Mouse (Mus musculus): ENCODE measurements around the gene Ppp2r3a. TPM values are rescaled to one million over a fixed set of nuclear protein-coding genes. Genes with fewer than 3 reads are reported as not detected.

Gene Ppp2r3a
- polyA plus RNA-seq, 1 experiment from 2014 or later: 15.7 TPM

DNA sequence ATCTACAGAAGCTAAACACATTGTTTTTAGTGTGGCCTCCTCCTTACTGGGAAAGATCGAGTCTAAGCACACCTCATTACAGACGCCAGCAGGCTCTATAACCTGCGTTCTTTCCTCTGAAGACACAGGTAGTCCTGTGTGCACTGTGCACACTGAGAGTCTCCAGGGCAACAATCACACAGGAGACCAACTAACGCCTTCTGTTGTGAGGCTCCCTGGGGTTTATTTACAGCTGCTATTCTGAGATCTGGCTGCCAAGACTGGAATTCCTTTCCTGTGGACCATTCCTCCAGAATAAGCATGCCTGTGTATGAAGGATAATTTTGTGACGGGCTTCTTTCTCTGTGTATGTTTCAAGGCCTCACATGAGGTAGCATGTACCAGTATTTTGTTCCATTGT is 51.0 kb downstream of the Ppp2r3a start:
- H3K27ac ChIP-seq (ENCODE audit: low read length): no peak overlapping the region
- H3K4me2 ChIP-seq (ENCODE audit: low read depth, low read length): no peak overlapping the region
- peaks cover 14% of the 10 kb centered on the region for H3K4me1 ChIP-seq (ENCODE audit: control insufficient read depth, insufficient read depth, low read length)
- H3K9me3 ChIP-seq (replicated peaks; ENCODE audit: control insufficient read depth, low read length): no peaks in the 10 kb centered on the region
- H3K9ac ChIP-seq (ENCODE audit: low read length): no peak overlapping the region
- ATAC-seq (ENCODE audit: insufficient read depth, low FRiP score): no peak
- H3K4me3 ChIP-seq (replicated peaks; ENCODE audit: low read length): no peak overlapping the region
- 43% methylated on average over 5 of the region's 5 CpGs for WGBS
- H3K27me3 ChIP-seq (ENCODE audit: control insufficient read depth, insufficient read depth, low read length): no peaks in the 10 kb centered on the region
- no peaks in the 10 kb centered on the region for H3K36me3 ChIP-seq (ENCODE audit: control insufficient read depth, insufficient read depth, low read length)

DNA sequence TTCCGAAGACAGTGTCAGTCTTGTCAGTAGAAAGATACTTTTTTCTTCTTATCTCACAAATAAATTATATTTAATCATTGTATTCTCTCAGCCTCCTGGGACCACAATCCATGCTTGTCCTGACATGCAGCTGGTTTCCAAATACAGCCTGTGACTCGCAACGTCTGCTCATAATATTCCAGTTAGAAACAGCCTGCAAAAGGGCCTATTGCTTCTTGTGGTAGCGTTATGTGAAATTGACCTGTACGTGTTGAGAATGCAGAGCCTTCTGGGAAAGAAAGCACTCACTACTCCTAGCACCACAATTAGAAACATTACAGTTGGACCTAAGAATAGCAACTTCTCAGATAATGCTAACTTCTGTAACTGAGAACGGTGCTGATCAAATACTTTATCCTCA is 52.8 kb downstream of the Ppp2r3a start:
- H3K4me2 ChIP-seq (ENCODE audit: low read depth, low read length): no peak overlapping the region
- no peaks in the 10 kb centered on the region for H3K36me3 ChIP-seq (ENCODE audit: control insufficient read depth, insufficient read depth, low read length)
- no peak for ATAC-seq (ENCODE audit: insufficient read depth, low FRiP score)
- peak overlapping the region; percentile 8; the same call in 1 of the 2 replicates for H3K27ac ChIP-seq (ENCODE audit: low read length)
- peaks cover 14% of the 10 kb centered on the region for H3K4me1 ChIP-seq (ENCODE audit: control insufficient read depth, insufficient read depth, low read length)
- peak overlapping the region; percentile 48; the same call in 1 of the 2 replicates for H3K9ac ChIP-seq (ENCODE audit: low read length)
- no peaks in the 10 kb centered on the region for H3K9me3 ChIP-seq (replicated peaks; ENCODE audit: control insufficient read depth, low read length)
- H3K27me3 ChIP-seq (ENCODE audit: control insufficient read depth, insufficient read depth, low read length): no peaks in the 10 kb centered on the region
- H3K4me3 ChIP-seq (replicated peaks; ENCODE audit: low read length): no peak overlapping the region
- 46% methylated on average over 6 of the region's 6 CpGs for WGBS

DNA sequence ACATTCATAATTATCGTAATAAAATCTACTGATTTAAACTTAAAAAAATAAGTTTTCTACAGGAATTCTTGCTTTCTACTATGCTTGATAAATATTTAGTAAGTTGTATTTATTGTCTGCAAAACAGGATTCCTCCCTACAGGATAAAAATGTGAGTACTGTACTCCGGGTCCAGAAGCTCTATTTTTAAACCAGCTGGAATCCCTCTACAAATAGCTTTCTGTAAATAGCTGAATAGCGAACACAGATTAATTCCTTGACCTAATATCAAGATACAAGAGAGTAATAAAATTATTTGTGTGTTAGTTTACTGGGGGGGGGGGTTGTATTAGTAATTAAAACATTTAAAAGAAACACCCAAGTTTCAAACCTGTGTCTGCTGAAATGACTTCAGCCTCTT is 53.3 kb downstream of the Ppp2r3a start:
- H3K4me1 ChIP-seq (ENCODE audit: control insufficient read depth, insufficient read depth, low read length): peaks cover 14% of the 10 kb centered on the region
- H3K4me2 ChIP-seq (ENCODE audit: low read depth, low read length): no peak overlapping the region
- no peak overlapping the region for H3K27ac ChIP-seq (ENCODE audit: low read length)
- no peak for ATAC-seq (ENCODE audit: insufficient read depth, low FRiP score)
- WGBS: 51% methylated on average over 3 of the region's 3 CpGs
- H3K4me3 ChIP-seq (replicated peaks; ENCODE audit: low read length): no peak overlapping the region
- H3K27me3 ChIP-seq (ENCODE audit: control insufficient read depth, insufficient read depth, low read length): no peaks in the 10 kb centered on the region
- H3K36me3 ChIP-seq (ENCODE audit: control insufficient read depth, insufficient read depth, low read length): no peaks in the 10 kb centered on the region
- no peak overlapping the region for H3K9ac ChIP-seq (ENCODE audit: low read length)
- H3K9me3 ChIP-seq (replicated peaks; ENCODE audit: control insufficient read depth, low read length): no peaks in the 10 kb centered on the region

DNA sequence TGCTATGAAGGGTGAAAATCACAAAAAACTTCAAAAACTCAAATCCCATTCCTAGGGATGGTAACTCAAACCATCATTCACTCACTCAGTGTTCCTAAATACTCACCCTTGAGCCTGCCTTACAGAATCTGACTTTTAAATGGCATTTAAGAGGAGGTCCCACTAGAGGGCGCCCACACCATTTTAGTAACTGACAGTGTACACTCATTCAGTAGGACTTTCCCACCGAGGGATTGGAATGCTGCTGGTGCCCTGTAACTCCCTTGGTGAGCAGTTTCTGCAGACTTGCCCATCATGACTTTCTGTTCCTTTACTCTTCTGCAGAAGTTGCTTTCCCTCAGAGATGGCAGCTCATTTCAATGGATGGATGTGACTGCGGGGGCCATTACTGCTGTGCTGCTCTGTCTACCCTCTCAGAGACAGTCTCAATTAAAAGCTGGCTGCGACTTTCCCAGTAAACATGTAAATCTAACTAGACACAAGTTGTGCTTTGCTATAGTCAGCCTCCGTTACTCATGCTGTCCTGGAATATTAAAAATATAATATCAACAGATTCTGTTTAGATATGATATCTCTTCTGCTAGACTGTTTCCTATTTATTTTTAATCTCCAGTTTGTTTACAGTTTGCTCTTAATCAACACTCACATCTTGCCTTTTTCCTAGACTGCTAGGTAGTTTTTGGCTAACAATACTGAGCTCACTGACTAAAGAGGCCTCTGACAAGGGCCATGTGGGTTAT is 69.5 kb downstream of the Ppp2r3a start:
- Histone ChIP-seq H3K4me2 (ENCODE audit: low read depth, low read length) (no peak overlapping the region), H3K9me3 (replicated peaks; ENCODE audit: control insufficient read depth, low read length) (no peaks in the 10 kb centered on the region), H3K4me1 (ENCODE audit: control insufficient read depth, insufficient read depth, low read length) (no peaks in the 10 kb centered on the region), H3K9ac (ENCODE audit: low read length) (no peak overlapping the region), H3K36me3 (ENCODE audit: control insufficient read depth, insufficient read depth, low read length) (0 out of 2 replicates have a peak, but pooled peaks cover 8% of the 10 kb centered on the region), H3K27me3 (ENCODE audit: control insufficient read depth, insufficient read depth, low read length) (no peaks in the 10 kb centered on the region), H3K4me3 (replicated peaks; ENCODE audit: low read length) (no peak overlapping the region), H3K27ac (ENCODE audit: low read length) (0 out of 2 replicates have a peak overlapping the region, but pooled peaks have one; percentile 7)
- WGBS: 30% methylated on average over 5 of the region's 5 CpGs
- peak; percentile 80 for ATAC-seq (ENCODE audit: insufficient read depth, low FRiP score)

DNA sequence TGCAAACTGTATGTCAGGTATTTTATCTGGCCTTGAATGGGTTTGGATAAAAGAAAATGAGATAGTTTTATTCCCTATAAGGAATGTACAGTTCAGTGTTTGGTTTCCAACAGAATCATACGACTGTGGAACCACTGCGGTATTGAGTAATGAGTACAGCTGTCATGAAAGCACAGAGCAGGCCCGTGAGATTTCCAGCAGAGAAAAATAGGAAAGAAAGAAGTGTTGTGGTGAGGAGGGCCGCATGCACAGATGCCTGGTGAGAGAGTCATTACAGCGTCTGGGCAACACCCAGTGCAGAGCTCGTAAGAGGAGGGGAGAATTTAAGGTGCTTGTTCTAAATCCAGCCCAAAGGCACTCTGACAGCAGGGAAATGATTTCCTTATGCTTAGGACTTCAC is 70.3 kb downstream of the Ppp2r3a start:
- ATAC-seq (ENCODE audit: insufficient read depth, low FRiP score): no peak
- Histone ChIP-seq H3K4me1 (ENCODE audit: control insufficient read depth, insufficient read depth, low read length) (no peaks in the 10 kb centered on the region), H3K27me3 (ENCODE audit: control insufficient read depth, insufficient read depth, low read length) (no peaks in the 10 kb centered on the region), H3K36me3 (ENCODE audit: control insufficient read depth, insufficient read depth, low read length) (0 out of 2 replicates have a peak, but pooled peaks cover 8% of the 10 kb centered on the region), H3K4me3 (replicated peaks; ENCODE audit: low read length) (no peak overlapping the region), H3K27ac (ENCODE audit: low read length) (no peak overlapping the region), H3K4me2 (ENCODE audit: low read depth, low read length) (no peak overlapping the region), H3K9ac (ENCODE audit: low read length) (no peak overlapping the region), H3K9me3 (replicated peaks; ENCODE audit: control insufficient read depth, low read length) (no peaks in the 10 kb centered on the region)
- WGBS: 70% methylated on average over 6 of the region's 6 CpGs

DNA sequence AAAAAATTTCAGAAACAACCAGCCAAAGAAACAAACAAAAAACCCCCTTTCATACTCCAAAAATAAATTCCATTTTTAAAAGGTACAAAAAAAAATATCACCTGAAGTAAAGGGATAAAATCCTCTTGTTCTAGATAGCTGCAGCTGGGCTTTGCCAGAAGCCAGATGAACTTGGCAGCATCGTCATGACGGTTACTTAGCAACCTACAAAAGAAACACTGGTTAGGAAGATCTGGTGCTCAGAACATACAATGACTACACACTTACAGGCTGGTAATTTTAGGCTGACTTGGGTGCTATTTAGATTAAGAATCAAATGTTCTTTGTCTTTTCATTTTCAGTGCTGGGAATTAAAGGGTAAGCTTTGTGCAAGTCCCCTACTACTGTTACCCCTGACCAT is 71.4 kb downstream of the Ppp2r3a start:
- WGBS: 64% methylated on average over 2 of the region's 2 CpGs
- H3K27me3 ChIP-seq (ENCODE audit: control insufficient read depth, insufficient read depth, low read length): no peaks in the 10 kb centered on the region
- no peak overlapping the region for H3K9ac ChIP-seq (ENCODE audit: low read length)
- H3K4me1 ChIP-seq (ENCODE audit: control insufficient read depth, insufficient read depth, low read length): no peaks in the 10 kb centered on the region
- no peaks in the 10 kb centered on the region for H3K9me3 ChIP-seq (replicated peaks; ENCODE audit: control insufficient read depth, low read length)
- H3K4me2 ChIP-seq (ENCODE audit: low read depth, low read length): no peak overlapping the region
- H3K36me3 ChIP-seq (ENCODE audit: control insufficient read depth, insufficient read depth, low read length): 0 out of 2 replicates have a peak, but pooled peaks cover 8% of the 10 kb centered on the region
- peak; percentile 29; the same call in 1 of the 2 replicates for ATAC-seq (ENCODE audit: insufficient read depth, low FRiP score)
- H3K4me3 ChIP-seq (replicated peaks; ENCODE audit: low read length): no peak overlapping the region
- H3K27ac ChIP-seq (ENCODE audit: low read length): no peak overlapping the region

DNA sequence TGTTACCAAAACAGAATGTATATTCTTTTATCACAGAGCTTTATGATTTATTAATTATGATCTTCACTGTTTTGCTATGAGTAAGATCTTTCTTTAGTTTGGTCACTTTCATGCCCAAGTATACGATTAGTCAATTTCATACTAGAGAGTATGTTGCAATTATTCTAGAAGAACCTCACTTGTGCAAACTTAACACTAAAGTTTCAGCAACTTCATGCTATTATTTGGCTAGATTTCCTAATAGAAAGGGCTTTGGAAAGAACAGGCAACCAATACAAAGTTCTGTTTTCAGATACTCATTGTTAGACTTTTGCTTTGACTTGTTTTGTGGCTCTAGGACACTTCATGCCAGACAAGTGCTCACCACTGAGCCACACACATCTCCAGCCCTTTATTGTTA is 91.0 kb downstream of the Ppp2r3a start:
- Histone ChIP-seq H3K4me2 (ENCODE audit: low read depth, low read length) (no peak overlapping the region), H3K27ac (ENCODE audit: low read length) (no peak overlapping the region), H3K4me1 (ENCODE audit: control insufficient read depth, insufficient read depth, low read length) (no peaks in the 10 kb centered on the region), H3K9ac (ENCODE audit: low read length) (no peak overlapping the region), H3K4me3 (replicated peaks; ENCODE audit: low read length) (no peak overlapping the region), H3K27me3 (ENCODE audit: control insufficient read depth, insufficient read depth, low read length) (no peaks in the 10 kb centered on the region), H3K9me3 (replicated peaks; ENCODE audit: control insufficient read depth, low read length) (no peaks in the 10 kb centered on the region), H3K36me3 (ENCODE audit: control insufficient read depth, insufficient read depth, low read length) (no peaks in the 10 kb centered on the region)
- ATAC-seq (ENCODE audit: insufficient read depth, low FRiP score): no peak
- 88% methylated on average over 1 of the region's 1 CpGs for WGBS

DNA sequence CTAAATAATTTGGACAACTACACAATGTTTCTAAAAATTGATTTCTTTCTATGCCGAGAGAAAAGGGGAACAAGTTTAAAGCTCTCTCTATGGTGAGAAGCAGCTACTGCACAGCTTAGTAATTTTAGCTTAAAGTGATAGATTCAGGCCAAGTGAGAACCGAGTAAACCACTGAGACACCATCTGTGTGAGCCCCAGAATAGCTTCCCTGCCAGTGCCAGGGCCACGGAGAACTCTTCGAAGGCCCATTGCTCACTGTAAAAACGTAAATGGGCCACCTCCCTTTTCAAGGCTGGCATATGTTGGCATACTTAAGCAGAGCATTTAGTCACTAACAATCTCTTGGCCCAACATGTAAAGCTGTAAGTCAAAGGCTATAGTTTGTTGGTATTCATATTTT is 91.5 kb downstream of the Ppp2r3a start:
- no peak overlapping the region for H3K27ac ChIP-seq (ENCODE audit: low read length)
- no peak for ATAC-seq (ENCODE audit: insufficient read depth, low FRiP score)
- H3K4me2 ChIP-seq (ENCODE audit: low read depth, low read length): no peak overlapping the region
- no peaks in the 10 kb centered on the region for H3K27me3 ChIP-seq (ENCODE audit: control insufficient read depth, insufficient read depth, low read length)
- H3K36me3 ChIP-seq (ENCODE audit: control insufficient read depth, insufficient read depth, low read length): no peaks in the 10 kb centered on the region
- 66% methylated on average over 5 of the region's 5 CpGs for WGBS
- H3K4me1 ChIP-seq (ENCODE audit: control insufficient read depth, insufficient read depth, low read length): no peaks in the 10 kb centered on the region
- no peak overlapping the region for H3K9ac ChIP-seq (ENCODE audit: low read length)
- no peaks in the 10 kb centered on the region for H3K9me3 ChIP-seq (replicated peaks; ENCODE audit: control insufficient read depth, low read length)
- H3K4me3 ChIP-seq (replicated peaks; ENCODE audit: low read length): no peak overlapping the region

DNA sequence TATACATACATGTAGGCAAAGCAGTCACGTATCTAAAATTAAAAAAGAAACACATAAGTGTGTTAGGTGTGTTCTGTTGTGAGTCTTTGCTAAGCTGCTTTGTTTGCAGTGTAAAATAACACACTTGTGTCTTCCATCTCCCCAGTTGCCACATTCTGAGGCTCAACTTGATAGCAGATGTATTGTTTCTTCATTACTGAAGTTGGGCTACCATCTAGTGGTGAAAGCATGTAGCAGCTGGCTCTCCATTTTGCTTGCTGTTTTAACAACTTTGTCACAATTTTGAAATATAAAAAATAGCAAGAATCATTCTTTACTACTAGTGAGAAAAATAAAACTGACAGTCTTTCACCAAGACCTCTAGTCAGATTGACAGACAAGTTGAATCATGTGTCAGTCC is 92.2 kb downstream of the Ppp2r3a start:
- 94% methylated on average over 1 of the region's 1 CpGs for WGBS
- no peak overlapping the region for H3K9ac ChIP-seq (ENCODE audit: low read length)
- no peaks in the 10 kb centered on the region for H3K9me3 ChIP-seq (replicated peaks; ENCODE audit: control insufficient read depth, low read length)

More for the DNA sequence above, 92.2 kb downstream of the Ppp2r3a start:
- ATAC-seq (ENCODE audit: insufficient read depth, low FRiP score): no peak
- H3K4me3 ChIP-seq (replicated peaks; ENCODE audit: low read length): no peak overlapping the region
- no peak overlapping the region for H3K4me2 ChIP-seq (ENCODE audit: low read depth, low read length)
- no peaks in the 10 kb centered on the region for H3K36me3 ChIP-seq (ENCODE audit: control insufficient read depth, insufficient read depth, low read length)
- no peak overlapping the region for H3K27ac ChIP-seq (ENCODE audit: low read length)
- H3K27me3 ChIP-seq (ENCODE audit: control insufficient read depth, insufficient read depth, low read length): no peaks in the 10 kb centered on the region
- H3K4me1 ChIP-seq (ENCODE audit: control insufficient read depth, insufficient read depth, low read length): no peaks in the 10 kb centered on the region

Data from stomach, embryonic 16.5 days (tissue).